Comparison of ENCODE assay signal across 9 mouse cellular contexts in the genomic region with DNA sequence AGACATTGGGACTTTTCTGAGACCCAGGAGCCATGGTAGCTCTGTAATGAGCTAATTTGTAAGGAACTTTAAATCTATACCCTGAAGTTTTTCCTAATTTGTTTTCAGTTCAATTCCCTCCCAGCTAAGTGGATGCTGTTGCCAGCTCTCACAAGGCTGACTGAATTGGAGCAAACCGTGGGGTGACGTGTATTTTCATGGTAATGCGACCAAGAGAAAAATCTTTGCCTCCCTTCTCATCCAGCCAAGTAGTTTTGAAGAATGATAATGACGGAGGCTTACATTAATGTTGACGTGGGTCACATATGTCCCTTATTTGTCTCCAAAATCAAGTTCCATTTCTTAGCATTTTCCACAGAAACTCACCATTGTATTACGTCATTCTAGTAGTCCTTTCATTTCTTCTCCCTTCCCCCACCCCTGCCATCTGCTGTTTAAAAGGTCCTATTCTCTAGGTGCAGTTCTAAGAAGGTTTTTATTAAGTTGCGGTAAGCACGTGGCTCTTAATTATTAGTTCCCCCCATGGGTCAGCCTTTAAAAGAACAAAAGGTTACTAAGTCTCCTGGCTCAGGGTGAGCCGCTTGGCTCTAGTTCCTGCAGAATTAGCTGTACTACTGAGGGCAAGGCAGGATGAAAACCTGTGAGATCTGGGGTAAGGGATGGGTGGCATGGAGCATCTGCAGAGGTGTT. TPM values are rescaled to one million over a fixed set of nuclear protein-coding genes. Genes with fewer than 3 reads are reported as not detected.
DNase-seq lines count a peak whose midpoint lies in the region; ATAC-seq lines count a peak whose summit lies in the region.
"Had no signal": no experiment of that assay in that cellular context is flagged by ENCODE, and none has a peak within 500 bp of the region (broad histone marks: within the 10 kb centered on the region; RNA-seq: fewer than 3 reads in every experiment).

No protein-coding gene starts in this region.

- H3K9ac ChIP-seq in heart, embryonic 13.5 days, result 0 out of 2 replicates have a peak overlapping the region, but pooled peaks have one; percentile 10
- peak overlapping the region; percentile 48; the same call in 1 of the 2 replicates for H3K9ac ChIP-seq in forebrain, embryonic 13.5 days
- no peak overlapping the region for H3K9ac ChIP-seq in neural tube, embryonic 12.5 days

- no peak overlapping the region for H3K27ac ChIP-seq in heart, embryonic 13.5 days (replicated peaks)
- H3K27ac ChIP-seq in forebrain, embryonic 13.5 days, result peak overlapping the region; percentile 84
- H3K27ac ChIP-seq in neural tube, embryonic 12.5 days, result no peak overlapping the region

- H3K27me3 ChIP-seq in heart, embryonic 13.5 days (replicated peaks), result no peaks in the 10 kb centered on the region
- no peaks in the 10 kb centered on the region for H3K27me3 ChIP-seq in forebrain, embryonic 13.5 days
- H3K27me3 ChIP-seq in neural tube, embryonic 12.5 days (replicated peaks), result no peaks in the 10 kb centered on the region

- H3K36me3 ChIP-seq in heart, embryonic 13.5 days, result 0 out of 2 replicates have a peak, but pooled peaks cover 5% of the 10 kb centered on the region
- H3K36me3 ChIP-seq in forebrain, embryonic 13.5 days (ENCODE audit: poor library complexity, severe bottlenecking), result no peaks in the 10 kb centered on the region
- no peaks in the 10 kb centered on the region for H3K36me3 ChIP-seq in neural tube, embryonic 12.5 days

- peaks cover 45% of the 10 kb centered on the region for H3K4me1 ChIP-seq in heart, embryonic 13.5 days
- peaks cover 52% of the 10 kb centered on the region for H3K4me1 ChIP-seq in forebrain, embryonic 13.5 days
- peaks cover 16% of the 10 kb centered on the region for H3K4me1 ChIP-seq in neural tube, embryonic 12.5 days

- no peak overlapping the region for H3K4me2 ChIP-seq in heart, embryonic 13.5 days
- H3K4me2 ChIP-seq in forebrain, embryonic 13.5 days, result peak overlapping the region; percentile 52
- peak overlapping the region; percentile 40 for H3K4me2 ChIP-seq in neural tube, embryonic 12.5 days (replicated peaks)

- ATAC-seq in heart, embryonic 13.5 days (ENCODE audit: extremely low read depth, insufficient number of reproducible peaks, low FRiP score, low TSS enrichment), result no peak
- ATAC-seq in forebrain, embryonic 13.5 days, result peak; percentile 88
- peak; percentile 61 for ATAC-seq in neural tube, embryonic 12.5 days (ENCODE audit: low FRiP score, low read depth)
- ATAC-seq in inflammation-experienced regulatory T-cells, adult 6 months, result no peak

- intact Hi-C loops in heart, postnatal 25 days (cut with DNase I), result no loop called here

- no peak for DNase-seq in heart, postnatal 25 days (ENCODE audit: low spot score)
- peak; percentile 36 to 70 for DNase-seq in kidney, postnatal 25 days
- DNase-seq in natural killer cell, adult 2 months (ENCODE audit: low spot score in 2 of 2), result no peak
- no peak for DNase-seq in adrenal gland, postnatal 10 days
- DNase-seq: gastrocnemius, postnatal 10 days had no signal

- 72% methylated on average over 9 of the region's 9 CpGs for WGBS in heart, embryonic 13.5 days
- 4% methylated on average over 9 of the region's 9 CpGs for WGBS in forebrain, embryonic 13.5 days
- WGBS in neural tube, embryonic 12.5 days, result 23% methylated on average over 9 of the region's 9 CpGs

- H3K9me3 ChIP-seq in heart, embryonic 13.5 days, result no peaks in the 10 kb centered on the region; the same call in 1 of the 2 replicates
- no peaks in the 10 kb centered on the region for H3K9me3 ChIP-seq in forebrain, embryonic 13.5 days (replicated peaks)
- no peaks in the 10 kb centered on the region for H3K9me3 ChIP-seq in neural tube, embryonic 12.5 days

- H3K4me3 ChIP-seq in heart, embryonic 13.5 days, result no peak overlapping the region
- 0 out of 2 replicates have a peak overlapping the region, but pooled peaks have one; percentile 2 for H3K4me3 ChIP-seq in forebrain, embryonic 13.5 days
- H3K4me3 ChIP-seq in neural tube, embryonic 12.5 days, result no peak overlapping the region

RNA-seq across cellular contexts. Expression of a gene that starts 55.8 kb away (rescaled TPM):
- 45.3 and 49.6 TPM in 2 replicates for polyA plus RNA-seq in heart, embryonic 13.5 days (2015; fragmentation: Nextera tagmentation; extraction: Ambion mirVana)
- total RNA-seq in heart, postnatal 25 days (2021), result 10 to 100 TPM; 33.8 to 41.5 TPM
- polyA plus RNA-seq in forebrain, embryonic 13.5 days (2015; fragmentation: Nextera tagmentation; extraction: Ambion mirVana), result 137 TPM in 2 replicates
- polyA plus RNA-seq in neural tube, embryonic 12.5 days (2016; fragmentation: Nextera tagmentation; extraction: Ambion mirVana), result 69.4 and 83.0 TPM in 2 replicates
- total RNA-seq in adrenal gland, postnatal 10 days (2021), result 10 to 100 TPM; 46.8 to 78.3 TPM
- 10 to 100 TPM; 14.7 to 16.0 (median 15.6) TPM for polyA plus RNA-seq in inflammation-experienced regulatory T-cells, adult 6 months (2017; shearing (Covaris generic))

Comparison
In these comparisons a context has a peak if more than half of its experiments do, and no peak if none do; other contexts are left out.
1. ATAC-seq: peak in forebrain, embryonic 13.5 days (single experiment) and neural tube, embryonic 12.5 days (single experiment); none in heart, embryonic 13.5 days (single experiment) and inflammation-experienced regulatory T-cells, adult 6 months (single experiment).
2. DNase-seq: peak in kidney, postnatal 25 days (2 of 2); none in heart, postnatal 25 days (single experiment), natural killer cell, adult 2 months (0 of 2) and adrenal gland, postnatal 10 days (single experiment).